In the genomic region with DNA sequence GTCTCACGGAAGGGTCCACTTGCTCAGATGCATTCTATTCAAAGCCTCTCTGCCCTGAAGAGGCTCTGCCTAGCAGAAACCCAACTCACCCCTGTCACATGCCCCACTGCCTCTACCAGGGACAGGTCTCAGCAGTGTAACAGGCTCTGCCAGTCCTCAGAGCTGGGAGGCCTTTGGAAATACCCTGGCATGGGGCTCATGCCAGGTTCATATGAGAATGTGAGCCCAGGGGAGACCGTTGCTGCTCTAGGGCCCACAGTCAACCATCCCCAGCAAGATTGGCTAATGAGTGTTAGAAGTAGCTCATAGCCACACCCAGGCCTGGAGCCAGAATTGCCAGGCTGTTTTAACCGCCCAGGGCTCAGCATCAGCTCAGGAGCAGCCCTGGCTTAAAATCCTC, we compare ENCODE assay signal across 15 mouse cellular contexts. TPM values are rescaled to one million over a fixed set of nuclear protein-coding genes. Genes with fewer than 3 reads are reported as not detected.
DNase-seq lines count a peak whose midpoint lies in the region; ATAC-seq and TF ChIP-seq lines count a peak whose summit lies in the region.
"Had no signal": no experiment of that assay in that cellular context is flagged by ENCODE, and none has a peak within 500 bp of the region (broad histone marks: within the 10 kb centered on the region; RNA-seq: fewer than 3 reads in every experiment).

No protein-coding gene starts in this region.

- in situ Hi-C loops in Patski (cut with MboI; ENCODE audit: low pct_unique_long_range_greater_than_20kb) = loop anchor here (10.0 to 25.0 kb wide), 2 partner anchors 325 to 738 kb away; a partner anchor contains a TSS

- TF ChIP-seq CTCF in Patski (IDR thresholded peaks at IDR 0.05) = no peak

- POLR2A ChIA-PET in Patski (lab: Charles Lee) = no interaction called here

- no peaks in the 10 kb centered on the region for H3K27me3 ChIP-seq in Patski
- H3K27me3 ChIP-seq: embryonic facial prominence, embryonic 15.5 days; forebrain, embryonic 12.5 days; heart, embryonic 12.5 days; intestine, embryonic 15.5 days; neural tube, embryonic 13.5 days had no signal

- CTCF ChIA-PET in Patski (lab: Charles Lee) = interaction anchor here (1.1 kb wide), 1 partner anchor 29 kb away, joined by 4 read pairs; no protein-coding TSS in a partner anchor

- intact Hi-C loops in left cerebral cortex, postnatal 4 days (cut with DNase I) = loop anchor here (10.0 kb wide), 1 partner anchor 325 kb away; no protein-coding TSS in a partner anchor
- intact Hi-C loops in left cerebral cortex, postnatal 36 days (cut with DNase I) = no loop called here

- peak; percentile 54 for DNase-seq in cerebellum, adult 9-11 months
- no peak for DNase-seq in cerebellum, adult 11 months
- peak; percentile 39 for DNase-seq in left cerebral cortex, postnatal 4 days
- no peak for DNase-seq in left cerebral cortex, postnatal 36 days (ENCODE audit: low spot score in 2 of 2)
- no peak for DNase-seq in Patski (ENCODE audit: low read depth, low spot score)
- peak; percentile 24 to 52 for DNase-seq in kidney, postnatal 4 days
- DNase-seq: layer of hippocampus, adult 9-11 months; retina, postnatal 1 day; thymus, postnatal 36 days had no signal

- peak; percentile 15 for ATAC-seq in Patski
- ATAC-seq in CD4-positive, CD25-positive, alpha-beta regulatory T cell, adult 4 months = no peak
- ATAC-seq: intestine, embryonic 15.5 days had no signal

RNA-seq across cellular contexts. Expression of a gene that starts 5.5 kb away (rescaled TPM):
- 10 to 100 TPM; 30.4 to 36.3 TPM for total RNA-seq in left cerebral cortex, postnatal 4 days (2021)
- 1 to 10 TPM; 8.7 to 8.8 TPM for total RNA-seq in left cerebral cortex, postnatal 36 days (2021)
- polyA plus RNA-seq in Patski (2021) = 48.6 TPM
- not detected for polyA plus RNA-seq in CD4-positive, CD25-positive, alpha-beta regulatory T cell, adult 4 months (2017; shearing (Covaris generic))

RNA-seq across cellular contexts. Expression of a gene that starts 32.3 kb away (rescaled TPM):
- 100 to 1,000 TPM; 403 to 462 TPM for total RNA-seq in left cerebral cortex, postnatal 4 days (2021)
- 1,000 to 10,000 TPM in 1 of 2 experiments, 100 to 1,000 TPM in 1; 963 to 1,027 TPM for total RNA-seq in left cerebral cortex, postnatal 36 days (2021)
- polyA plus RNA-seq in Patski (2021) = 424 TPM
- polyA plus RNA-seq in CD4-positive, CD25-positive, alpha-beta regulatory T cell, adult 4 months (2017; shearing (Covaris generic)) = 10 to 100 TPM; 70.3 to 72.6 TPM

Comparison
In these comparisons a context has a peak if more than half of its experiments do, and no peak if none do; other contexts are left out.
1. DNase-seq: peak in cerebellum, adult 9-11 months (single experiment), left cerebral cortex, postnatal 4 days (single experiment) and kidney, postnatal 4 days (2 of 2); none in cerebellum, adult 11 months (single experiment), left cerebral cortex, postnatal 36 days (0 of 2) and Patski (single experiment).